Mouse (Mus musculus) frontal cortex, postnatal 25 days (tissue): ENCODE data around the gene Ddx23.

Source experiments
- DNase-seq, 2 experiments: peaks; one replicate each; pipeline ENCODE4 v3.0.0; 2022; ENCODE audit warnings: low spot score in 2 of 2

Gene Ddx23

DNA sequence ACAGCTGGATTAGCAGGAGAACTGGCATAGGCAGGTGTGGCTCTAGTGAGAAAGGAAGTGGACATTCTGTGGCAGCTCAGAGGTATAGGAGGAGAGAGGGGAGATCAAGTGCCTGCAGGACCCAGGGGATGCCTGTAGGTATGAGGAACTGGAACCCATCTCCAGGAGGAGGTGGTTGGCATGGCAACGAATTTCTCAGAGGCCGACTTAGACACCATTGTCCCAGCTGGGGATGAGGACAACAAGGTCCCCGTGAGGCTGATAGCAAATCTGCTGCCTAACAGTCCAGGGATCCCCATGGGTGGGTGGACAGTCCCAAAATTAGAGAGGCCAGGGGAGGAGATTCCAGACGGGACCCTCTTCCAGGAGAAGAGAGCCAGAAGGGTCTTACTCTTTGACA, 29.8 kb downstream of the Ddx23 start:
- no peak for DNase-seq

DNA sequence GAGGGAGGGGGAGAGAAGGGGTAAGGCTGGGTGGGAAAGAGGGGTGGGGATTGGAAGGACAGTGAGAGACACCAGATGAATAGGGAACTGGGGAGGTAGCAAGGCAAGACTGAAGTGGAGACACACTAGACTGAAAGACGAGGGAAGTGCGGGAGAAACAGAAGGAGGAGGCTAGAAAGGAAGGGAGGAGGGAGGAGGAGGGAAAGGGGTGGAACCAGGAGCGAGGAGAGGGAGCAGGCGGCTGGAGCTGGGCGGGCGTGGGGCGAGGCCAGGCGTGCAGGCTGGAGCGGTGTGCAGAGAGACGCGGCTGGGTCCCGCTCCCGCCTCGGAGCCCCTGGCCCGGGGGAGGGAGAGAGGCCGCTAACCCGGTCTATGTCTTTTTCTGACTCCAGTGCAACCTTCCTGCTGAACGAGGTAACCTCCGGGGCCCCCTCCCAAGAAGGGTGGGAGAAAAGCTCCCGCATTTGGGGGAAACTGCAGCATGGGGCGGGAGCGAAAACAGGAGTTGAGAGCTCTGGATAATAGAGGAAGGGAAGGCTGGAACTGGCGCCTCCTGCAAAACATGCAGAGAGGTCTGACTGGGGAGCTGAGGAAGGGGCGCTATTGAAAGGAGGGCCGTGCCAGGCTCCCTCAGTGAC, 30.5 kb downstream of the Ddx23 start:
- DNase-seq, result no peak

DNA sequence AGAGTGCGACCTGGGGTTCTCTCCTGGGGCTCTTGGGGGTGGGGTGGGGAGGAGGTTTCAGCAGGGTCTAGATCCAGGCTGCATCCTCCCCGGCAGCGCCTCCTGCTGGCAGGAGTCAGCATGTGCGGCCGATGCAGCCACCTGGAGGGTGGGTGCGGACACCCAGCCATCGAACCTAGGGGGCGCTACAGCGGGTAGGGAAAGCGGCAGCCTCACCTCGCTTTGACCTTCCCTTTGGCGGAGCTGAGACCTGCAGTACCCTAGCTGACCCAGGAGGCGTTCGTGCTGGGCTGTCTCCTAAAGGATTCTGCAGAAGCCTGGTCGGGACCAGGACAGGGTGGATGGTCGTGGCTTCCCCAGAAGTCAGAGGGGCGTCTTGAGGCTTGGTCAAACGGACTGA, 31.2 kb downstream of the Ddx23 start:
- no peak for DNase-seq

DNA sequence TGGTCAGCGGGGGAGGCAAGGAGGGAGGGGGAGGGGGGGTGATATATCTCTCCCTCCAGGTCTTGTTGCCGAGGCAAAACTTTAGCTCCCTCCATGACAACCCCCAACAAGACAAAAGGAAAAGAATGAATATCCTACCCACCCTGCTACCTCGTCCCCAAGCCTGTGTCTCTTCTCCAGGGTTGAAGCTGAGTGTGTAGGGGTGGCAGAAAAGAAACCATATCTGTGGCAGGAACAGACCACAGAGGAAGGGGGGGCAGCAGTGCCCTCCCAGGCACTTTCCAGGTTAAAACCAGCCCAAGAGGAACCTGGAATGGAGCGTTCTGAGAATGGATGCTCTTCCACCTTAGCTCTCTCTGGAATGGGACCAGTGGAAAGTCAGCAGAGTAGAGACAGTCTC, 32.2 kb downstream of the Ddx23 start, which contains the start of gene Cacnb3:
Gene Cacnb3 (plus strand): TSS at position 301 of the 400 bp plus-strand sequence.
- DNase-seq, result no peak

DNA sequence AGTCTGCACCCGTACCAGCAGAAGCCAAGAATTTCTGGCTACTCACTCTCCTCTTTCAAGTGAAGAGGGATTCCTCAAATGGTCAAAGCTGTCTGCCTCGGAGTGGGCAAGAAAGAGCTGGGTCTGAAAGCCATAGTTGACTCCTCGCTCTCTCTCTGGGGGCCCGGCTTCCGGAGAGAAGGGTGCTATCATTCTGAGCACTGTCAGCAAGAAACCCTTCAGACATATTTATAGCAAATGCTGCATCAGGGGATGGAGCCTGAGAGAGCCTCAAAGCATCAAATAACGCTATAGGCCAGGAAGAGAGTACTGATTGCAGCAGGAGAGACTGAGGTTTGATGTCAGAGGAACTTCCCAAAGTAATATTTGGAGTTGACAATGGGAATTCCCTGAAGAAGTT, 33.2 kb downstream of the Ddx23 start:
- no peak for DNase-seq

DNA sequence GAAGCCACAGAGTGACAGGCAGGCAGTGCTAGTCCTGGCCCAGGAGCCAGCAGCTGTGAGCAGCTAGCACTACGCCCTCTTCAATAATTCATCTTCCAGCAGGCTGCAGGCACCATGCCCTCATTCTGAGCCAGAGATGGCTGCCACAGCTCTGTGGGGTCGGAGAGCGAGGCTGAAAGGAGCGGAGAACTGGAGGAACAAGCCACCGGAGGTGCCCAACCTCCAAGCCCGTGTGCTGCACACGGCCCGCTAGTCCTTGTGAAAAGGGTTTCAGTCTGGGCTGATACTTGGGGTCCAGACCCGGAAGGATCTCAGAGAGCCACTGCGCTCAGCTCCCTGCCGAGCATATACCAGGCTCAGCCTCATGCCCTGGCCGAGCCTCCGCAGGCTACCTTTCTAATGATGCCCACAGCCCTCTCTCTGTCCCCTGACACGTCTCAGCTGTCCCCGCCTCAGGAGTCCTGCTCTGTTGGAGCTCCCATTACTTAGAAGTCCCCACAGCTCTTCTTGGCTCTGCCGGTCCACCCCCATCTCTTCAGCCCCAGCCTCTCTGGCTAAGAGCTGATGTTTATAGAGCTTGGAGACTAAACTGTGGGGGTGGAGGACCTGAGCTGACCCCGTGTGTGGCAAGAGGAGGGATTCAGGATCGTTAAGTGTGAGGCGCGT, 34.0 kb downstream of the Ddx23 start:
- no peak for DNase-seq

DNA sequence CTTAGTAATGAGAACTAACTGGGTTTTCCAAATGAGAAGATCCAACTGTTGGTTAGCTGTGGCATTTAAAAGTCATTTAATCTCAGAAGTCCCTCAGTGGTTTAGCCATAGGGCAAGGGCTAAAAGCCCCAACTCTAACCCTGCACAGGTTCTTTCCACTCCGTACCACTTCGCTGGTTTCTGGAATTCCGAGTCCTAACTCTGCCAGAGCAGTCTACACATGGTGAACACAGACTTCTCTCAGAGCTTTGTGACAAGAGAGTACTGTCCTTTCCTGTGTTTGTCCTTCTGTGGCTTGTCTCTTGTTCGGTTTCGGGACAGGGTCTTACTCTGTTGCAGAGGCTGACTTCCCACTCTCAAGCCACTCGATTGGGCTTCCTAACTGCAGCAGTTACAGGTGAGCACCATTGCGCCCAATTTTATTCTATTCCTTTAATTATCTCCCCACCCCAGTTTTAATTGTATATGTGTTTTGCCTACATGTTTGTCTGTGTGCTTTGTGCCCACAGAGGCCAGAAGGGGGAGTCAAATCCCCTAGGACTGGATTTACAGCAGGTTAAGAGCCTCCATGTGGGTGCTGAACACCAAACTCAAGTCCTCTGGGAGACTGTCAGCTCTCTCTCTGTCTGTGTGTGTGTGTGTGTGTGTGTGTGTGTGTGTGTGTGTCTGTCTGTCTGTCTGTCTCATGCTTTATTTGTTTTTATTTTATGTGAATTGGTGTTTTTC, 36.0 kb downstream of the Ddx23 start:
- DNase-seq, result no peak

DNA sequence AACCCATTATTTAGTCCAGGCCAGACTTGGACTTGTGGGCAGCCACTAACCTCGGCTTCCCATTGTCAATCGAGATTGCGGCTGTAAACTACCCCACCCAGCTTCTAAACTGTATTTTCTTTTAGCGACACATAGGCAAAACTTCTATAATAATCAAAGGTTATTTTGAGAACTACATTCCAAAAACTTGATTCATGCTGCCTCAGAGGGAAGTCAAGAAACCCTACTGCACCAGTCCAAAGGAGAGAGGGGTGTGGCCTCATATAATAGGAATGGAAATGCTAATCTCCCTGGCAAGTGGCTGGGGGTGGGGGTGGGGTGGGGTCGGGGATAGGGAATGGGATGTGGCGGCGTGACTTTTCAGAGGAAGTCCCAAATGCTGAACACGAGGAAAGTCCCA, 36.6 kb downstream of the Ddx23 start:
- no peak for DNase-seq

DNA sequence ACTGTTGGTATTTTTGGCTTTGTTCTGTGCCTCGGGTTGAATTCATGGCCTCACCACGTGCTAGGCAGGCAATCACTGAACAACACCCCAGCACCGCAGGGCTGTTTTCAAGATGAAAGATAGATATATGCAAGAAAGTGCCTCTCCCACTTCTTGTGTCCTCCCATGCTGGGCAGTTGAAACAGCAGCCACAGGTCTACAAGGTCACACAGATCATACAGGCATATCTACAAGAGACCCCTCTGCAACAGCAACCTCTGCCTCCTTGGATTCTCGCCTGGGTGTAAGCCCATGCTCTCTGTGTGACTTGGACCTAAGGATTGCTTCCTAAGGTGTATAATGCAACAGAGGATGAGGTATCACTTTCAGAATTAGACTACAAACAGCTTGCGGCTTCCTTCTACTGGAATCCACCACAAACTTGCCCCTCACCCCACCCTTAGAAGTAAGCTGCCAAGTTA, 39.3 kb downstream of the Ddx23 start:
- no peak for DNase-seq

DNA sequence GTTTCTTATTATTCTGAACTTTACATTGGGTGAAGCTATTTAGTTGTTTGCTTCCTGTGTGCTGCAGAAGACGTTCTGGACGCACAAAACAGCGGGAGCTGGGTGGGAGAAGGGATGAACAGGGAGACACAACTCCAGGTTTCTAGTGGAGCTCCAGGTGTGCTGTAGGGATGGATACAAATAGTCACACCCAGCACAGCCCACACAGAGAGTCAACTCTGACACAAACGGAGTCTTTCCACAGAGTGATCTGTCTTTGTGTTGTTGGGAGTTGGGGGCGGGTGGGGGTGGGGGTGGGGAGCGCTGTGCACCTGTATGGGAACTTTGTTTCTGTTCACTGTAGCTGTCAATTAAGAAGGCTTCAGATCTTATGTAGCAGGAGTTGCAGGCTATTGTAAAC, 40.0 kb downstream of the Ddx23 start:
- no peak for DNase-seq

DNA sequence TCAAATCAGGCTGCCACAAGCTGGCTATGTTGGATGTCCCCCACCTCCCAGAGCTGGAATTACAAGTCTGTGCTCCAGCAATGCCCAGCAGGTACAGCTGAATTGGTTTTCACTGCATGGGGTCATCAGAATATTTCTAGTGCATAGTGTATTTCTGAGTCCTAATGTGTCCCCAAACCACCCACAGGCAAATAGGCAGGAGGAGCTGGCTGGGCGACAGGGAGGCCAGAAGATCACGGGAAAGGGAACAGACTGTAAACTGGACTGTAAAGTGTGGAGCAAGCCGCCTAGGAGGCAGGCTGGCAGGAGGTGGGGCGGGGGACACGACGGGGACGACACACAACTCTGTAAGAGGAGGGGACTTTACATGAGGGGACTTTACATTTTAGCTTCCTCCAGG, 40.5 kb downstream of the Ddx23 start:
- no peak for DNase-seq

DNA sequence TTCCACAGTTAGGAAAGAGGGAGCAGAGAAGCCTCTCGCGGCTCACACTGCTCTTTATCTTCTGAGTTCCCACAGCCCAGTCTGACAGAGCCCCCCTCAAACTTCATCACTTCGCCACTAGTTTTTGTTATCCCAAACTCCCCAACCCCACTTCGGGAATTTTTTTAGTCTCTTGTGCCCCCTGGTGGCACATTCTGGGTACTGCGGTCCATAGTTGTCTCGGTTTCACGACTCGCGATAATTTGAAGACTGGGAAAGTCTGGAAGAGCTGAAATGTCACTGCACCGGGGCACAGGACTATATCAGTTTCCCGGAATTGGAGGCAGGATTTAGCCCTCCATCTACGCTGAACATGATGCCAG, 45.5 kb downstream of the Ddx23 start:
- peak; percentile 72 to 80 for DNase-seq

DNA sequence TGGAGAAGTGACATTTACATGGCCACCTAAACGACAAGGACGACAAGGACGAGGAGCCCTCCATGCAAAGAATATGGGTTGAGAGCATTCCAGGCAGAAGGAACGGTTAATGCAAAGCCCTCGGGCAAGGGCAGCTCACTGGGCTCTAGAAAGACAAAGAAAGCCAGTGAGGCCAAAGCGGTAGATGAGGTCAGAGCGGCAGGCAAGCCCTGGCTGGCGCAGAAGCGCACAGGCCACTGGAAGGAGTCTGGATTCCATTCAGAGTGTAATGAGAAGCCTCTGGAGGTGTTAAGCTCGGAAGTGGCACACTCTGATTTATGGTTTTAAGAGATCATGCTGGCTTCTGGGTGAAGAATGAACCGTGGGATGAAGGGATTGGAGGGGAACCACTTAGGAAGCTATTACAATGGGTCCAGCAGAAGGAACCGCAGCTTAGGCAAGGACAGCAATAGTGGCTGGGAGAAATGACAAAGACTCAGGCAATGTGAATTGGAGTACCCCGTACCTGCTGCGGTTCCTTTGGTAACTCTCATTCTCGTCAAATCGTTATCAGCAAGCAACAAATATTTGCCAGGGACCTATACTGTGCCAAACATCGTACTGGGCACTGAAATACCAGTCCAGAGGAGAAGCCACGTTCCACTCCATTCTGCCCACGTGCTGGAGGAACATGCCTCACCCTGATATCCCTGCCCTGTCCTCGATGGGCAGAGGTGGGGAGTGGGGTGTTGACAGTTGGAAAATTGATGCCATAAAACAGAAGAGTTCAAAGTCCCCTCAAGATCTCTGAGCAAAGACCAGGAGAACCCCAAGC, 46.1 kb downstream of the Ddx23 start:
- DNase-seq, result no peak

DNA sequence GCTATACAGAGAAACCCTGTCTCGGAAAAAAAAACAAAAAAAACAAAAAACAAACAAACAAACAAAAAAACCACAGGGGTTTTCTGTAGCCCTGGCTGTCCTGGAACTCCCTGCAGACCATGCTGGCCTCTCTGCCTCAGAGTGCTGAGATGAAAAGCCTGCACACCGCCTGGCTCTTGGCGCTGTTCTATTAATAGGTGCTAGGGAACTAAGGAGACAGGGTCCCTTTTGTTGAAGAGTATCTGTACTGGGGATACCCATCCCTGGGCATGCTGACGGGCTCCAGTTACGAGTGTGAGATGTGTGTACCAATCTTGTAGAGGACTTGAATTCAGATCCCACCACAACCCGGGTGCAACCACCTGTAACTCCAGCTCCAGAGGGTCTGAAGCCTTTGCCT, 46.9 kb downstream of the Ddx23 start:
- DNase-seq, result no peak

DNA sequence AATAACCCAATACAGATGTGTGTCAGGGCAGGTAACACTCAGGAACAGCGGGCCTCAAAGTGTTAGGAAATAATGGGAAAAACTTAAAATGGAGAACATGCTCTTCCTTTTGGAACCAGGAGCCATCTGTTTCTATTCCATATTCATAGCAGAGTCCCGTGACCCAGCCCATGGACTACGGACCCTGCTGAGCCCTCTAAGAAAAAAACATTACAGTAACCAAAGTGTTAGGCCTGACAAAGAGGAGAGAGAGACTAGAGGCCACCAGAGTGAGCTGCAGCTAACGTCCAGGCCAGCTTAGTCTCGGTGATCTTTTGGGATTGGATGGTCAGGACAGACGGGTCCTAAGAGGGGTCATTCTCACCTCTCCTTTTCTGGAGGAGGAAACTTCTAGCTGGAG, 47.7 kb downstream of the Ddx23 start:
- no peak for DNase-seq

DNA sequence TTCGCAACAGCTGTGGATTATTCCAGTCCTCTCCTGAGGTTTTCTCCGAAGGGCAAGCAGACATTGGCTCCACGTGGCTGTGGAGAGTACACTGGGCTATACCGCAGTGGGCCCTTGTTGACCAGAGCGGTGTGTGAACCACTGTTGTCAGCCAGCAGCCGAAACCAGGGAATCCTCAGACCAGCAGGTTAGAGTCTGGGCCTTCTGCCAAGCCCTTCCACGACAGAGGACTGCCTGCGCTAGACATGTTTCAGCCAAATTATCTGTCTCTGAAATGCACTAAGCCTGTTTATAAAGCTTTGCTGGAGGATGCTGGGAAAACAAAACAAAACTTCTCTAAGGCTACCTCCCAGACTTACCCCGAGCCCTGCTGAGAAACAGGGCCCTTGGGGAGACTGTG, 48.1 kb downstream of the Ddx23 start:
- DNase-seq, result no peak

DNA sequence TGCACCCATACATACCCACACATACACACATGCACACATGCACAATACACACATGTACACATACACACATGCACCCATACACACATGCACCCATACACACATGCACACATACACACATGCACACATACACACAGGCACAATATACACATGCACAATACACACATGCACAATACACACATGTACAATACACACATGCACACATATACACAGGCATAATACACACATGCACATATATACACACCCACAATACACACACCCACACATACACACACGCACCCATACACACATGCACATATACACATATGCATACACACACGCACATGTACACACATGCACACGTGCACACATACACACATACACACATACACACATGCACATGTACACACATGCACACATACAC, 50.5 kb downstream of the Ddx23 start:
- DNase-seq, result no peak

DNA sequence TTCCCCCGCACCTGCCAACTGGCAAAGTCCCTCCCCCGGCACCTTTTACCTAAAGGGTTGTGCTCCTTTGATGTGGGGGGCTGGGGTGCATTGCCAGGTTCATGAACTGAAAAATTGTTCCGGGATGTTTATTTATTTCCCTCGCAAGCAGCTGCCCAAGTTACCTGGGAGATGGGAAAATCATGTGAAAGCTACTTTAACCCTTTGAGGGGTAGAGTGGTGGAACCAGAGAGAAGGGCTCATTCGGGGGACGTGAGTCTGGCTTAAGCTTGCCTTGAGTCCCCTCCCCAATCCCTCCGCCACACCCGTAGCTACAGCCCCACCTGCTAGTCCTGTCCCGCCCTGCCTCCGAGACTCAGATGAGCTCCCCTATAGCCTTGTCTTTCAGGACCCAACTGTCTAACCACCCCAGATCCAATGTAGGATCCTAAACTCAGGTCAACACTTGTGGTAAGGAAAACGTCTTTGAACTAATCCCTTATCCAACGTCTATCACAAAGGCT, 52.5 kb downstream of the Ddx23 start:
- no peak for DNase-seq

DNA sequence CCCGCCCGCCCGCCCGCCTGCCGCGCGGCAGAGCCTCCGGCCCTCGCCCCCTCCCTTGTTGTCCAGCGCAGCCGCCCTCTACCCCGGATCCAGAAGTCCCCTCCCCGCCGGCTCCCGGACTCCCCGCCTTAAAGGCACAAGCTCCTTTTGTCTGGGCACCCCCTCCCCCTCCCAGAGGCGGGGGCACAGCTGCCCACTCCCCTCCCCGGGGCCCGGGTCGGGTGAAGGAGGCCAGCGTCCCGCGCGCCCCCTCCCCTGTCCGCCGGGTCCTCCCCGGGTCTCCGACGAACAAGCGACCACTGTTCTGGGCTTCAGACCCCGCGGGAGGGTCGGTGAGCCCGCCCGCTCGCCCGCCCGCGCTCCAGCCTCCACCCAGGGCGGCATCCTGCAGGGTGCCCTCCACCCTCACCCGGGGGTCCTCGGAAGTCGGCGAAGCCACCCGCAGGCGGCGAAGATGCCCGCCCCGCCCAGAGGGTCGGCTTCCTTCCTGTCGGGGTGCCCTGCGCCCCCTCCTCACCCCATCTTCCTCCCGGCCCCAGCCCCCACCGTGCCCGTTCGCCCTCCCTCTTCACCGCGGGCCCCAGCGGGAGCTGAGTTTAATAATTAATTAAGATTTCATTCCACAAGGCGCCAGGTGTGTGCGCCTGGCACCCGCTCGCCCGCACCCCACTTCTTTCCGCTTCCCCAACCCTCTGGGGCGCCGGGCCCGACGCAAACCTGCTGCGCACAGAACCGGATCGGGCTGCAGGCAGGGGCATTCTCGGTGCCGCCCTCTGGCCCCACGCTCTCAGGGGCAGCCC, 53.2 kb downstream of the Ddx23 start, which contains the start of gene Adcy6:
Gene Adcy6 (minus strand): TSS at position 746 of the 800 bp plus-strand sequence.
- peak; percentile 46 to 51 for DNase-seq

DNA sequence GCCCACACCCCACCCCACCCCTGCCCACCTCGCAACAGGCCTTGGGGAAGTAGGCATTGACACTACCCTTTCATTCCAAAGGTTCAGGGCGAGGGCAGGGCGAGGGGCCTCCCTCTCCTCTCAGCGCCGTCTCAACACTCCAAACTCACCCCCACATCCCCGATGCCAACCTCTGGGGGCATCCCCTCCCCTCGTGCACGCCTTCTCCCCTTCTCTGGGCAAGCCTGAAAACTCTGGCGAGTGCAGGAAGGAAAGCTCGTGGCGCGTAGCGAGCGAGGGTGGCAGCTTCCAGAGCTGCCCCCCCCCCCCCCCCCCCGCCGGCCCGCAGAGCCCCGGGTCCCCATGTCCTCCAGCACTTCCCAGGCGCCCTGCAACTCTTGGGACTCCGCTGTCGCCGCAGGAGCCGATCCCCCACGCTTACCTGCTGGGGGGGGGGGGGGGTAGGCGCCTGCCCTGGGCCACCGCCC, 53.9 kb downstream of the Ddx23 start:
- no peak for DNase-seq
